Mouse (Mus musculus) intestine, embryonic 16.5 days (tissue): ENCODE data around the gene Adarb2. TPM values are rescaled to one million over a fixed set of nuclear protein-coding genes. Genes with fewer than 3 reads are reported as not detected.

Experiments
- ATAC-seq: fragments of 200-750 bp; cut with Nextera tagmentation; 2 replicates; pipeline ENCODE4 v1.8.0; 2017; ENCODE audit warnings: moderate TSS enrichment, moderate library complexity
- H3K27ac ChIP-seq: fragments of 300-500 bp; sonication (generic); 2 replicates; pipeline ENCODE4 v1.5.1; 2014; ENCODE audit warnings: mild to moderate bottlenecking, low read length
- H3K27me3 ChIP-seq: fragments of 300-500 bp; sonication (generic); replicated peaks from 2 replicates; pipeline ENCODE4 v1.6.1; 2014; ENCODE audit warnings: low read length, control low read depth, mixed read lengths; ENCODE audit not compliant: control insufficient read depth, insufficient read depth
- H3K36me3 ChIP-seq: fragments of 300-500 bp; sonication (generic); 2 replicates; pipeline ENCODE4 v1.6.1; 2014; ENCODE audit warnings: low read length, control low read depth; ENCODE audit not compliant: control insufficient read depth, insufficient read depth
- H3K4me1 ChIP-seq: fragments of 300-500 bp; sonication (generic); 2 replicates; pipeline ENCODE4 v1.6.1; 2014; ENCODE audit warnings: low read length, control low read depth, mixed read lengths; ENCODE audit not compliant: control insufficient read depth, insufficient read depth
- H3K4me2 ChIP-seq: fragments of 300-500 bp; sonication (generic); 2 replicates; pipeline ENCODE4 v1.6.1; 2014; ENCODE audit warnings: low read depth, low read length, control low read depth
- H3K4me3 ChIP-seq: fragments of 300-500 bp; sonication (generic); 2 replicates; pipeline ENCODE4 v1.5.1; 2014; ENCODE audit warnings: mild to moderate bottlenecking, low read length
- H3K9ac ChIP-seq: fragments of 300-500 bp; sonication (generic); 2 replicates; pipeline ENCODE4 v1.6.1; 2014; ENCODE audit warnings: low read depth, low read length
- H3K9me3 ChIP-seq: fragments of 300-500 bp; sonication (generic); 2 replicates; pipeline ENCODE4 v1.6.1; 2016; ENCODE audit warnings: low read length, control low read depth; ENCODE audit not compliant: control insufficient read depth
- WGBS: fragments of 180-500 bp; shearing (Covaris S2); extraction: QIAGEN DNeasy Blood & Tissue Kit; methylation state at CpG from one replicate; pipeline ENCODE4 v1.1.7; 2014; 5-methylcytosine and 5-hydroxymethylcytosine counted together
- polyA plus RNA-seq: library from polyadenylated mRNA; unstranded; fragments of >200 nt; fragmentation: Nextera tagmentation; extraction: Ambion mirVana; gene quantifications from 2 replicates; pipeline ENCODE4 v1.2.1, GENCODE M21; 2015

Gene Adarb2
- polyA plus RNA-seq, 1 experiment from 2014 or later, result 0.43 TPM

DNA sequence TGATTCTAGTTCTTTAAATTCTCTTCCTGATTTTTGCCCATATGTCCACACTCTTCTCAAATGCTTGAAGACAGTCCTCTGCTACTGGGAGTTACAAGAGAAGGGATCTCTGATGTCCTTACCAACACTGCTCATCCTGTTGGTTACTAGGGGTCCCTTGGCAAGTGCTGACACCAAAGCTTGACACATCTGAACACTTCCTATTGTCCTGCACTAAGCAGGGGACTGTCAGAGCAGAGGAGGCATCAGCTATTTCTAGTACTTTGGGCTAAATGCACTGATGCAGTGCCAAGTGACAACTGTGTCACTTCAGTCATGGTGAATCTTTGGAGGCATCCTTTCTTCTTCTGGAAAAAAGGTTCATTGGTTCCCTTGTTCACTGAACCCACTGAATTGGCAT is 150.3 kb downstream of the Adarb2 start:
- ATAC-seq, result no peak
- H3K27ac ChIP-seq, result no peak overlapping the region
- H3K4me2 ChIP-seq, result no peak overlapping the region
- H3K9me3 ChIP-seq, result no peaks in the 10 kb centered on the region
- H3K9ac ChIP-seq, result no peak overlapping the region
- no peaks in the 10 kb centered on the region for H3K4me1 ChIP-seq
- no peak overlapping the region for H3K4me3 ChIP-seq
- H3K36me3 ChIP-seq, result no peaks in the 10 kb centered on the region
- no peaks in the 10 kb centered on the region for H3K27me3 ChIP-seq

DNA sequence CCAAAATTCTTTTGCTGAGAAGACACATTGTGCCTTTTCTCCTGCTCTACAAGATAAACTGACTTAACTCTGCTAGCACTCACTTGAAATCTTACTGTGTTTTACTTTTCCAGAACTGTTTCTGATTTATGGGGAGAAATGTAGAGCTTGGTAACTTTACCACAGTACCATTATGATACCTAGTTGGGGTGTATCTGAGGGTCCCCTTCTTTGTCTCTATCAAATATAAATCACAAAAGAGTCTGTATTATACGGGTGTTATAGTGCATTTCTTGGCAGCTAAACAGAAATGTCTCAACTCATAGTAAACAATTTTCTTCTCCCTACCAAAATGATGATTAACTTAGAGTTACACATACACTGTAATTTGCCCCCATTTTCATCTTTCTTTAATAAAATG is 162.9 kb downstream of the Adarb2 start:
- Histone ChIP-seq H3K9me3 (no peaks in the 10 kb centered on the region), H3K36me3 (no peaks in the 10 kb centered on the region), H3K4me1 (no peaks in the 10 kb centered on the region), H3K9ac (no peak overlapping the region), H3K27me3 (no peaks in the 10 kb centered on the region), H3K4me2 (no peak overlapping the region), H3K27ac (no peak overlapping the region), H3K4me3 (no peak overlapping the region)
- 67% methylated on average over 1 of the region's 1 CpGs for WGBS
- ATAC-seq, result no peak

DNA sequence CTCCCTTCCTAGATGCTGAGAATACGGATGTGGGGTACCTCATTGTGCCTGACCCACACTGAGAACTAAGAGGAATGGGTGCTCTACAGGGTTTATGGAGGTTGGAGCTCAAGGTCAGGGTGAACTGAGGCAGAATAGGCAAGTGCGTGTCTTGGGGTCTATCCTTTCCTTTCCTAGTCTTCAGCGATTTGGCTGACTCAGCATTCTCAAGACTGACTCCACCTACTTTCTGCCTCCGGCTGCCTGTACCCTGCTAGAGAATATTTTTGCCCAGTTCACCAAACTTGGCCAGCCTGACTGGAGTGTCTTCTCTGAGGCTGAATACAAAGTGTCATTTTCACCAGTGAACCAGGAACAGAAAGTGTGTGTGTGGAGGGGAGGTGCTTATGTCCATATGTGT is 163.4 kb downstream of the Adarb2 start:
- Histone ChIP-seq H3K36me3 (no peaks in the 10 kb centered on the region), H3K4me1 (no peaks in the 10 kb centered on the region), H3K4me2 (no peak overlapping the region), H3K27ac (no peak overlapping the region), H3K4me3 (no peak overlapping the region), H3K9ac (no peak overlapping the region), H3K27me3 (no peaks in the 10 kb centered on the region), H3K9me3 (no peaks in the 10 kb centered on the region)
- WGBS, result 87% methylated on average over 4 of the region's 4 CpGs
- ATAC-seq, result no peak

DNA sequence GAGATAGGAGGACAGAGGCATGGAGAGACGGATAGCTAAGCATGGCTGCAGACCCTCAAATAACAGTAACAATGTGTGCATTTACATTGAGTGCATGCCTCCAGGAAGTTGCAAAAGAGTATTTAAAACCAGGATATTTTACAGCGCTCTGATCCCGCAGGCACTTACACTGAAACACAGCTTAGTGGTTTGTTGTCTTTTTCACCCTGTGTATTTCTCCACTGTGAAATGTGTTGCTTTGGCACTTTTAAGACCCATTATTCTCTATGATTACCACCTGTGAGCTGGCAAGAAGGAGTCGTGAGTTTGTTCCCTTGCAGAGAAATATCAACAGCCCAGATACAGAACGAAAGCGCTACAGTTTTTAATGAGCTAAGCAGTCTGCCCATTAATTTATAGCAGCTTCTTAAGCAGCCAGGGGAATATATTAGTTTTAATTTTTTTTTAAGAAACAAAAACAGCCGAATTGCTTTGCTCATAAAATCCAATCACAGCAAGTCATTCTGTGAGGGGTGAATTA is 167.3 kb downstream of the Adarb2 start:
- Histone ChIP-seq H3K27me3 (no peaks in the 10 kb centered on the region), H3K36me3 (no peaks in the 10 kb centered on the region), H3K4me1 (no peaks in the 10 kb centered on the region), H3K4me2 (no peak overlapping the region), H3K4me3 (no peak overlapping the region), H3K27ac (no peak overlapping the region), H3K9me3 (no peaks in the 10 kb centered on the region), H3K9ac (no peak overlapping the region)
- WGBS, result 76% methylated on average over 7 of the region's 7 CpGs
- ATAC-seq, result no peak

DNA sequence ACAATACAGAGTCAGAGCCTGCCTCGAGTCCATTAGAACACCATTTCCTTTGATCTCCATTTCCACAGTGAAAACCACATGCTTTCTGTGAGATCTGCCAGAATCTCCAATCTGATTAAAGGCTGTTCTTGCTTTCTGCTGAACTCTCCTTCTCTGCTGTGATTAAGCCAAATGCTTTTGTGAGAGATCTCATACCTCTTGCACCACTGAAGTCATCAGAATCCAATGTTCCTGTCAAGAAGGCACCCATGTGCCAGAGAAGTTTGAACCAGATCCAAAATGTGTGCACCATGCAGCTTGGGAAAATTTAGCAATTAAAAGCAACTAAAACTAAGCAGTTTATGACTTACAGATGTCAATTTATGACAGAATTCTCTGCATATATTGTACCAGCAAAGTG is 185.9 kb downstream of the Adarb2 start:
- ATAC-seq, result no peak
- H3K27me3 ChIP-seq, result no peaks in the 10 kb centered on the region
- 54% methylated on average over 1 of the region's 1 CpGs for WGBS

DNA sequence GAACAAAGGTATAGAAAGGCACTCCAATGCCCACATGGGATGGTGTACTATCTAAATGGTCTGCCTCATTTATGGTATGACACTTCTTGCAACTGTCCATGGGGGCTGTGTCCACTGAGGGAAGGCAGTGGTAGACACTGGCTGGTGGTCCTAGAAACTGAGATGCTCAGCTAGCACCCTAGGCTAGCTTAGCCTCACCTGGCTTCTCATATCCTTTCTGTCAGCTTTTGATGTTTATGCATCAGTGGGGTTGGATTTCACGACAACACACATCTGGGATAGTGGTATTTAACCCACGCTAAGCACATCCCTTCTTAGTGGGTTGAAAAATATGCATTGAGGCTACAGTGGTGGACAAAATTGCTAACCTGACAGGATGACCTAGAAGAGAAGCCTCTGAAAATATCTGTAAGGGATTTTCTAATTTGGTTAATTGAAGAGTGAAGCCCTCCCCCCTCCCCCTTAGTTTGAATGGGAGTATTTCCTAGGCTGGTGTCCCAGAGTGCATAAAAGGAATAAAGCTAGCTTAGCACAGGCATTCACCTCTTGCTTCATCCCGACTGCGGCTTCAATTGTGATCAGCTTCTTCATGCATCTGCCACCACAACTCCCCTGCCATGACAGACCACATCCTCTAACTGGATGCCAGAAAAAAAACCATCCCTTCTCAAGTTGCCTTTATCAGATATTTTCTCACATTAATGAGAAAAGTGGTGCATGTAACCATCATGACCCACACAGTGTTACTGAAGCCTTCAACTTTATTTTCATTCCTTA is 197.8 kb downstream of the Adarb2 start:
- no peaks in the 10 kb centered on the region for H3K9me3 ChIP-seq
- no peak overlapping the region for H3K4me2 ChIP-seq
- no peak overlapping the region for H3K27ac ChIP-seq
- H3K4me1 ChIP-seq, result no peaks in the 10 kb centered on the region
- no peak overlapping the region for H3K4me3 ChIP-seq
- no peaks in the 10 kb centered on the region for H3K27me3 ChIP-seq
- no peaks in the 10 kb centered on the region for H3K36me3 ChIP-seq
- ATAC-seq, result no peak
- 82% methylated on average over 4 of the region's 4 CpGs for WGBS
- no peak overlapping the region for H3K9ac ChIP-seq

More for the DNA sequence above, 185.9 kb downstream of the Adarb2 start:
- Histone ChIP-seq H3K36me3 (no peaks in the 10 kb centered on the region), H3K4me1 (no peaks in the 10 kb centered on the region), H3K4me2 (no peak overlapping the region), H3K27ac (no peak overlapping the region), H3K9me3 (no peaks in the 10 kb centered on the region), H3K4me3 (no peak overlapping the region), H3K9ac (no peak overlapping the region)

DNA sequence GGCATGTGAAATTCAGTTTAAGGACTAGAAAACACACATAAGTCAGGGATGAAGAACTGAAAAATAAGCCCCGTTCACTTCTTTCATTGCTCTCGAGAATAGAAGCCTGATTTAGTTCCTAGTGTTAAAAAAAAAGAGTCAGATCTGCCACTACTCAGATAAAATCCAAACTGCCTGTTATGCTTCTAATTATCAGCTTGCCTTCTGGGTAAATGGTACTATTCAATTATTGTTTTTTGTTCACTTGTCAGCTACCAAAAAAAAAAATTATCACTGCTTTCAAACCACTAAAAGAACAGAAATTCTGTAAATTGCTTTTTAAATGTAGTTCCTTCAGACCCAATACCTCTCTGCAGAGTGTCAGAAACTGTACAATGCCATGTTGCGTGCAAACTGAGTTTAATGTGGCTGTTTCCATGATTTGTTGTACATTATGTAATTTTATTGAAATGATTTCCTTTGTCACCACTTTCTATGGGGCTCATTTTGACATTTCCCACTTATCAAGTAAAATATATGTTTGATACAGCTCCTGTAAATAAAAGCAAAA is 199.7 kb downstream of the Adarb2 start:
- Histone ChIP-seq H3K36me3 (no peaks in the 10 kb centered on the region), H3K9ac (no peak overlapping the region), H3K27ac (no peak overlapping the region), H3K4me1 (0 out of 2 replicates have a peak, but pooled peaks cover 4% of the 10 kb centered on the region), H3K4me2 (no peak overlapping the region), H3K4me3 (no peak overlapping the region), H3K9me3 (no peaks in the 10 kb centered on the region), H3K27me3 (no peaks in the 10 kb centered on the region)
- 77% methylated on average over 3 of the region's 3 CpGs for WGBS
- ATAC-seq, result no peak

DNA sequence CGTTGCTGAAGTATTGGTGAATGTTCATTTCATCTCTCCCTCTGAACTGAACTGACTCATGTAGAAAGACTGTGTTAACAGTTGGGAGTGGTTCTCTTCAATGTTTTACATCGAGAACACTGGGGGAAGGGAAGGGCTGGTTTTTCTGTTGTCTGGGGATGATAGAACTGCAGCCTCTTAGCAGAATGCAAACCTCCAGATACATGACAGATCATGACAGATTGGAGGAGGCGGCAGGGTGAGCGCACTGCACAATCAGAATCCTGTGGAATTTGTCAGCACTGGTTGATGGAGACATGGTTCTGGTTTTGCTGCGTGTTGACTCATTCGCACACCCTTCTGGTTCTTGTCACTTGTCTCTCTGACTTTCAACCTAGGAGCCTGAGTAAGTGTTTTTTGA is 203.4 kb downstream of the Adarb2 start:
- H3K9ac ChIP-seq, result no peak overlapping the region
- H3K4me2 ChIP-seq, result no peak overlapping the region
- H3K36me3 ChIP-seq, result no peaks in the 10 kb centered on the region
- no peak overlapping the region for H3K4me3 ChIP-seq
- H3K9me3 ChIP-seq, result no peaks in the 10 kb centered on the region
- 36% methylated on average over 6 of the region's 6 CpGs for WGBS
- no peak overlapping the region for H3K27ac ChIP-seq
- ATAC-seq, result peak; percentile 52
- H3K27me3 ChIP-seq, result no peaks in the 10 kb centered on the region
- H3K4me1 ChIP-seq, result 0 out of 2 replicates have a peak, but pooled peaks cover 4% of the 10 kb centered on the region

DNA sequence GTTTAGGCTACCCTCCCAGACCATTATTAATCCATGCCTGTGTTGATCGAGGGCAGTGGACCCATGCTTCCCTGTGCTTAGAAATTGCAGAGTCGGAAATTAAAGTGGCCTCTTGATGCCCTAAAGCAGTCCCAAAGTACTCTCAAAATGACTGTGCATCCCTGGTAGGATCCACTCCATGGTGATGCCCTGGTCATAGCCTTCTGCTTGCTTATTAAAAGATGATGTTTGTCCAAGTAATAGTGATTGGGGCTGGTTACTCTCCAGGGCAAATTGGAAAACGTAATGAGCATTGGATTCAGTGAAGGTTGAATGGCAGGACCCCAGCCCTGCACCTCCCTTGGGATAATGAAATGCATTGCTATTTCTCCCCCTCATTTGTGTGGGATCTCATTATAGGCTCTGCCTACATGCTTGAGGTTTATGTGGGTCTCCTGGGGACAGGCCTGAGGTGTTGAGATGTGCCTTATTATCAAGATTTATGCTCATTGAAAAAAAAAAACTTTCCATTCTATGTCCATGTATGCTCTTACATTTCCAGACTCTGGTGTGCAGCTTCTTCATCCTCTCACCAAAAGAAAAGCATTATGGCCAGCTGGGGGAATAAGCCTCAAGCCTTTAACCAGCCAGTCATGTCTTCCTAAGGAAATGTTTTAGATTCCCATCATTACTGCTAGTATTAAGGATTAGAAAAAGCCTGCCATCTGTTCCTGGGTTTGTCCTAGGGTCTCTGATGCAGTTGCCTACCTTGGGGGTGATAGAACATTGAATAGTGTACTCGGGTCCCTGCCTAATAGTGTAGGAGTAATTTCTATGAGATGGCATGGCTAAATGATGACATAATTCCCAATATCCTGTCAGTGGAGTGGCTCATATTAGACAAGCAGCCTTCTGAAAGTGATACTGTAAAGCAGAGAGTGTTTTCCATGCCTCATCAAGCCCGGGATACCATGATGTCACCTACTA is 208.0 kb downstream of the Adarb2 start:
- Histone ChIP-seq H3K27ac (no peak overlapping the region), H3K4me3 (no peak overlapping the region), H3K9ac (no peak overlapping the region), H3K27me3 (no peaks in the 10 kb centered on the region), H3K4me1 (0 out of 2 replicates have a peak, but pooled peaks cover 4% of the 10 kb centered on the region), H3K9me3 (no peaks in the 10 kb centered on the region), H3K36me3 (no peaks in the 10 kb centered on the region), H3K4me2 (no peak overlapping the region)
- no peak for ATAC-seq
- 81% methylated on average over 5 of the region's 5 CpGs for whole genome bisulfite sequencing
